Mouse (Mus musculus): ENCODE results near the gene Gm21366. TPM values are rescaled to one million over a fixed set of nuclear protein-coding genes. Genes with fewer than 3 reads are reported as not detected.
"Not testable (repeated sequence)": the region's sequence is repeated elsewhere in the genome, so short reads cannot be mapped to it uniquely, and the experiment has no call there.

Gene Gm21366
- not detected in 2 replicates for polyA plus RNA-seq (2016; fragmentation: Nextera tagmentation; extraction: Ambion mirVana)

GRCm38 (mm10) chrY:22861156-22861555 lies at the start of gene Gm21366:
Gene Gm21366, minus strand, starts transcription at chrY:22861256.
- no CpG with 5 or more reads among the region's 6 CpGs for WGBS (ENCODE audit: insufficient replicate concordance)
- not testable (repeated sequence) for H3K36me3 ChIP-seq; H3K4me2 ChIP-seq; H3K9ac ChIP-seq; H3K27ac ChIP-seq; H3K9me3 ChIP-seq (replicated peaks); ATAC-seq; H3K4me3 ChIP-seq; H3K4me1 ChIP-seq; H3K27me3 ChIP-seq (replicated peaks)
